Mouse (Mus musculus) heart, postnatal 36 days (tissue): ENCODE measurements around the gene Aoc3. TPM values are rescaled to one million over a fixed set of nuclear protein-coding genes. Genes with fewer than 3 reads are reported as not detected.
"Not testable (repeated sequence)": the region's sequence is repeated elsewhere in the genome, so short reads cannot be mapped to it uniquely, and the experiment has no call there.

Experiments
- DNase-seq, 2 experiments: peaks; one replicate each; pipeline ENCODE4 v3.0.0; 2021 to 2022
- intact Hi-C: fragments of 180-260 bp; cut with DNase I; formaldehyde crosslinking; loops from one replicate; pipeline ENCODE4 v1.15.1; 2025
- microRNA-seq, 2 experiments: library from miRNA; unstranded; fragments of <30 nt; microRNA quantifications; one replicate each; pipeline ENCODE4 v1.2.0; 2021; ENCODE audit warnings: borderline number of aligned reads in 2 of 2
- total RNA-seq, 2 experiments: library from RNA; stranded (reverse); gene quantifications; 2 replicates each; pipeline ENCODE4 v1.2.3; 2021

Aoc3 gene
- total RNA-seq, 2 experiments from 2014 or later: 13.5 to 16.7 TPM

DNA sequence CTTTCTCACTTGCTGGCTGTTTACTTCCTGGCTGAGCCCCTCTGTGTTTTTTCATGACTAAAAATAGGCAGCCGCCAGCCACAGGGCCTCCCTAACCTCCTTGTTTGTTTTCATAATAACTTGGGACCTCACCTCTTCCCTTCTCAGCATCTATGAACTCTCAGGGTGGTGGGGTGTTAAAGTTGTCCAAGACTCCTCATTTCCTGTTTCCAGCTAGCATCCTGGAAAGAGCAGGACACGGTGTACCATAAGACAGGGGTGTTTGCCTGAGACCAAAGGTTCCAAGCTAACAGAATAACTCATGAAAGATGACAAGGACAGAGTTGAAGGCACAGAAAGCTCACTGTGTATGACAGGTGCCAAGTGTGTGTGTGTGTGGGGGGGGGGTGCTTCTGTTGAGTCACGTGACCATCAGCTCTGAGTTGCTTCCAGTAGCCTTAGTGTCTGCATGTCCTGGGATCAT is 30.3 kb downstream of the Aoc3 start:
- no peak for DNase-seq
- intact Hi-C loops: loop anchor here (2.0 kb wide), 1 partner anchor 32 kb away; no protein-coding TSS in a partner anchor

DNA sequence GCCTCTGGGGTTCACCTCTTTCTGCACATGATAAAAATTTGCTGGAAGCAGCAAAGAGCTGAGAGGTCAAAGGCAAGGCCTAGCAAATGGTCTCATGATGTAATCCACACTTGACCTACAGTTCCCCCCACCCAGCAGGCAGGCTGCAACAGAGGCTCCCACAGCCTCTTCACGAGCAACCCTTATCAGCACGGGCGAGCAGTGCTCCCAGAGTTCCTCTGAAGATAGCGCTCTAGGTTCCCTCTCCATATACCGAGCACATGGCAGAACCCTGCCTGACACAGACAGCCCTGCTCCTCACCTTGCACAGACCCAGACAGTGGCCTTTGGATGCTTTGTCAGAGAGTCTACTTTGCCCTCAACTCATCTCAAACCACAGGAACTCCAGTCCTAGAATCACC is 34.1 kb downstream of the Aoc3 start:
- no peak for DNase-seq
- intact Hi-C loops: no loop called here

DNA sequence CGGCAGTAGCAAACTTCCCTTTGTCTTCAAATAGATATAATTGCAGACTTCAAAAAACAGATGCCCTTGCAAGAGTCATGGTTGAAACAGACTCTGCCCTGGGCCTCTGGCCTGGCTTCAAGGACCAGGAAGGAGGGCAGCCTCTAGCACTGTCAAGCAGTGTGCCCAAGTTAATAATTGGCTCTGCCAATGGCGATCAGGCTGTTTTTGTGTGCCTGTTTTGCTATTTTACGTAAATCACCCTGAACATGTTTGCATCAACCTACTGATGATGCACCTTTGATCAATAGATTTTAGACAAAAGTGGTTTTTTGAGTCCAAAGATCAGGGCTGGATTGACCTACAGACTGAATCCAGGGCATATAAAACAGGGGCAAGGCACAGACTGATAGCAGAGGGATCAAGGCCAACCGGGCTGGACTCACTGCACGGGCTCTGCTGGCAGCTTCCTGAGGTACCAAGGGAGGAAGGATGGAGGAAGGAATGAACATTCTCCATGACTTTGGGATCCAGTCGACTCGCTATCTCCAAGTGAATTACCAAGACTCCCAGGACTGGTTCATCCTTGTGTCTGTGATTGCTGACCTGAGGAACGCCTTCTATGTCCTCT is 37.0 kb downstream of the Aoc3 start, which contains the start of gene G6pc:
Gene G6pc, plus strand, starts transcription at position 236 of the 610 bp plus-strand sequence.
- intact Hi-C loops: no loop called here
- no peak for DNase-seq

DNA sequence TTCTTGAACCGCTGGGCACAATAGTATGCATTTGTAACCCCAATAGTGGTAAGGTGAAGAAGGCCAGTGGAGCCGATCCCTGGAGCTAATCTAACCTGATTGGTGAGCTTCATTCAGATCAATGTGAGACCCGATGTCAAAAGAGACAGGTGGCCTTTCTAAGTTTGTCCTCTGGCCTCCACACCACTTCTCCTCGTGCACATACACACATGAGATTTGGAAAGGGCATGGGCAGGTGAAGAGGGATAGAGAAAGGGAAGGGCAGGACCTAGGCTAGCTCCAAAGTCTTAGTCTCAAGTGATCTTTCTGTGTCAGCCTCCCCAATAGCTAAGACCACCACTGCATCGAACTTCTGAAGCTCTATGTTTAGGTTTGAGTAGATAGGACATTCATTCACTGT is 39.7 kb downstream of the Aoc3 start:
- no peak for DNase-seq
- intact Hi-C loops: no loop called here

DNA sequence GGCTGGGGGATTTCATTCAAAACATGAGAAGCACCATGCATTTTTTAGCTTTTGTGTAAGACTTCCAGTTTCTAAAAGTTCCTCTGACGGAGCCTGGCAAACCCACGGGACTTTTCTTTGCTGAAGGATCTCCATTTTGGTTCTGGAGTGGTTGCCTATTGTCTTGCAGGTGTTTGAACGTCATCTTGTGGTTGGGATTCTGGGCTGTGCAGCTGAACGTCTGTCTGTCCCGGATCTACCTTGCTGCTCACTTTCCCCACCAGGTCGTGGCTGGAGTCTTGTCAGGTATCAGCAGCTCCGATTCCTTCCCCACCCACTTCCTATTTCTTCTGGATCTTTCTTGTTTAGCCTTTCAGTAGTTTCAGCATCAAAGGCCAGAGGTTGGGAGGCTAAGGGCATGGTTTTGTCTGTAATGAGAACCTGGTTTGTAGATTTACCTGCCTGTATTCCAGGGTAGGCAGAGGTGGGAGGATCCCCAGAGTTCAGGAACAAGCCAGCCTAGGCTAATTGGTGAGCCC is 44.1 kb downstream of the Aoc3 start:
- no peak for DNase-seq
- intact Hi-C loops: no loop called here

DNA sequence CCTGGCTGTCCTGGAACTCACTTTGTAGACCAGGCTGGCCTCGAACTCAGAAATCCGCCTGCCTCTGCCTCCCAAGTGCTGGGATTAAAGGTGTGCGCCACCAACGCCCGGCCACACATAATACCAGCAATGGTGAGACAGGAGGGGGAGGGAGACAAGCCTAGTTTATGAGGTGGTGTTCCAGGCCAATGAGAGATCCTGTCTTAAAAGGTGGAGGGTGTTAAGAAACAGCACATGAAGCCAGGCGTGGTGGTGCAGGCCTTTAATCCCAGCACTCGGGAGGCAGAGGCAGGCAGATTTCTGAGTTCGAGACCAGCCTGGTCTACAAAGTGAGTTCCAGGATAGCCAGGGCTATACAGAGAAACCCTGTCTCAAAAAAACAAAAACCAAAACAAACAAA is 47.8 kb downstream of the Aoc3 start:
- intact Hi-C loops, DNase-seq: not testable (repeated sequence)

DNA sequence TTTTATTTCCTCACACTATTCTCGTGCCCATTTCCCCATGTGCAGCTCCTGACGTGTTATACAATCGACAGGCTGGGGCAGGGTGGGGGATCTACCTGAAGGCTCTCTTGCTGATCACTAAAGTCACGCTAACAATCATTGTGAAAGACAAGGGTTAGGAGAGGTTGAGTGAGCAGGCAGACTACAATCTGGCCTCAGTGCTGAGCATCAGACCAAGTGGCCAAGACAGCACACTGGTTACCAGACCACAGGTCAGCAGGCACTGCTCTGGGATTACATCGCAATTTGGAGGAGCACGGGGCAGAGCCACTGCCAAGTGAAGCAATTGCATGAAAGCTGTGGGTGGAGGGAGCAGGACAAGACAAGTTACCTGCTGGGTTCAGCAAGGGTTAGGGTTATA is 48.5 kb downstream of the Aoc3 start:
- no peak for DNase-seq
- intact Hi-C loops: no loop called here

DNA sequence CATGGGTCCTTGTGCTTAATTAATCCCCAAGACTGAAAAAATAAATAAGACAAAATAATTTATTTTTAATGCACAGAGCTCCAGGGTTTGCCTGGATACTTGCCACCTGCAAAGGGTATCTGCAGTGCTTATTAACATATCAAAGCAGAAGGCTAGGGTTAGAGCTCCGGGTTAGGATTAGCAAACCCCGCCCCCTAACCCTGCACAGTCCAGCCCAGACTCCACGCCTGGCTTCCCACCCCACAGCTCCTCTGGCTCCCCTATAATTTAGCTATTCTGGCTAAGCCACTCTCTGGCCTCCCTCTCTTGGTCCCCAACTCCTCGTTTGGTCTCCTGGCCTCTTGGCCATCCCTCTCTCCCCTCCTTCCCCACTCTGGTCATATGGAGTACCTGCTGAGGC is 51.4 kb downstream of the Aoc3 start:
- no peak for DNase-seq
- intact Hi-C loops: no loop called here

Small RNA genes within 50 kb of the gene (microRNA-seq; reads per million reads assigned to microRNA genes)
- gene Gm25593: 0 reads per million in 2 experiments

Other genes with a start within 250 kb of the Aoc3 start
- 10 to 100 TPM; 17.2 to 18.8 TPM for gene Coasy, start 248.0 kb upstream of the Aoc3 start, total RNA-seq
- 10 to 100 TPM; 18.8 to 23.1 TPM for gene Mlx, start 243.3 kb upstream of the Aoc3 start, total RNA-seq
- 1 to 10 TPM; 1.9 to 4.1 TPM for gene Psmc3ip, start 235.2 kb upstream of the Aoc3 start, total RNA-seq
- 10 to 100 TPM; 34.2 to 36.3 TPM for gene Retreg3, start 210.7 kb upstream of the Aoc3 start, total RNA-seq
- 10 to 100 TPM; 23.2 to 24.1 TPM for gene Tubg1, start 210.7 kb upstream of the Aoc3 start, total RNA-seq
- gene Tubg2, start 174.7 kb upstream of the Aoc3 start, total RNA-seq: 1 to 10 TPM; 3.7 to 3.9 TPM
- gene Cntnap1, start 160.1 kb upstream of the Aoc3 start, total RNA-seq: 1 to 10 TPM; 1.5 to 1.7 TPM
- 10 to 100 TPM; 25.0 to 27.7 TPM for gene Plekhh3, start 159.3 kb upstream of the Aoc3 start, total RNA-seq
- gene Ccr10, start 155.2 kb upstream of the Aoc3 start, total RNA-seq: under 1 TPM in 1 of 2 experiments, not detected in 1; 0.24 TPM
- gene Ezh1, start 104.1 kb upstream of the Aoc3 start, total RNA-seq: 10 to 100 TPM; 34.8 to 36.7 TPM
- gene Ramp2, start 84.6 kb upstream of the Aoc3 start, total RNA-seq: 100 to 1,000 TPM in 1 of 2 experiments, 10 to 100 TPM in 1; 88.9 to 132 TPM
- 10 to 100 TPM; 84.6 to 95.8 TPM for gene Vps25, start 76.9 kb upstream of the Aoc3 start, total RNA-seq
- gene Wnk4, start 70.0 kb upstream of the Aoc3 start, total RNA-seq: 10 to 100 TPM; 18.5 to 19.8 TPM
- under 1 TPM; 0.11 to 0.35 TPM for gene Cntd1, start 51.6 kb upstream of the Aoc3 start, total RNA-seq
- 10 to 100 TPM; 90.1 to 92.7 TPM for gene Coa3, start 51.5 kb upstream of the Aoc3 start, total RNA-seq
- 10 to 100 TPM; 88.6 to 98.7 TPM for gene Becn1, start 28.3 kb upstream of the Aoc3 start, total RNA-seq
- gene Psme3, start 14.4 kb upstream of the Aoc3 start, total RNA-seq: 10 to 100 TPM; 73.9 to 85.2 TPM
- 1 to 10 TPM; 1.8 to 2.2 TPM for gene Aoc2, start 5.5 kb upstream of the Aoc3 start, total RNA-seq
- gene G6pc, start 37.0 kb downstream of the Aoc3 start, total RNA-seq: not detected
- gene Aarsd1, start 87.0 kb downstream of the Aoc3 start, total RNA-seq: 10 to 100 TPM; 18.6 to 22.8 TPM
- gene Gm27029, start 94.2 kb downstream of the Aoc3 start, total RNA-seq: 10 to 100 TPM in 1 of 2 experiments, 1 to 10 TPM in 1; 8.0 to 10.3 TPM
- 10 to 100 TPM; 12.2 to 12.4 TPM for gene Rundc1, start 94.5 kb downstream of the Aoc3 start, total RNA-seq
- 10 to 100 TPM; 50.6 to 66.9 TPM for gene Ptges3l, start 94.7 kb downstream of the Aoc3 start, total RNA-seq
- 10 to 100 TPM; 48.2 to 52.4 TPM for gene Rpl27, start 111.7 kb downstream of the Aoc3 start, total RNA-seq
- gene Ifi35, start 117.8 kb downstream of the Aoc3 start, total RNA-seq: 10 to 100 TPM; 13.3 to 15.6 TPM
- 1 to 10 TPM; 5.6 to 6.2 TPM for gene Rnd2, start 134.4 kb downstream of the Aoc3 start, total RNA-seq
- gene Vat1, start 135.6 kb downstream of the Aoc3 start, total RNA-seq: 10 to 100 TPM; 22.0 to 24.9 TPM
- gene Brca1, start 221.3 kb downstream of the Aoc3 start, total RNA-seq: under 1 TPM; 0.31 to 0.51 TPM
- gene Nbr1, start 221.5 kb downstream of the Aoc3 start, total RNA-seq: 10 to 100 TPM; 94.3 to 99.5 TPM